Mouse (Mus musculus): ENCODE results near the gene Fam98b. TPM values are rescaled to one million over a fixed set of nuclear protein-coding genes. Genes with fewer than 3 reads are reported as not detected.

The Fam98b gene
- polyA plus RNA-seq, 1 experiment = 7.6 TPM

DNA sequence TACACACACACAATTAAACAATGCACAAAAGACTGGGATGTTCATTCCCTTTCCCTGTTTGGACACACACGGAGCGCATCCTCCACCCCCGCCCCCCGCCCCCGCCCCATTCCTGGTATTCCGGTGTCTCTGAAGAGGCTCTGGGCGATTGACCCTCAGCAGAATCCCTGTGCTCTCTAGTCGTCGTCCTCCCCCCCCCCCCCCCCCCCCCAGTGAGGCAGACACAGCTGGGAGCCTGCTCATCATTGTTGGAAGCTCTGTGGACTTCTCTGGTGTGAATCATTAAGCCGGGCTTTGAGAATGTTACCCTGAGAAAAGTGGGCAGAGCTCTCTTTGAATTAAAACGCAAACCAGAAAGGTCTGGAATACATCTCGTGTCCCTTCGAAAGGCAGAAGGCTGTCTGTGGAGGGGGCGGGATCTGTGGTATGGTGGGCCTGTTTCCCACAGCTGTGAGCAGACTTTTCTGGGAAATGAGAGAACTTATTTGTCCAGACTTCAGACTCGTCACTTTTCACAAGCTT, 31.8 kb upstream of the Fam98b start:
- DNase-seq = no peak
- no peak overlapping the region for H3K27ac ChIP-seq (ENCODE audit: insufficient read depth, low read depth, low read length)
- H3K27me3 ChIP-seq (replicated peaks; ENCODE audit: control insufficient read depth, insufficient read depth, low read length) = no peaks in the 10 kb centered on the region
- H3K4me1 ChIP-seq (ENCODE audit: control insufficient read depth, insufficient read depth, low read length) = no peaks in the 10 kb centered on the region
- 15% methylated on average over 15 of the region's 15 CpGs for WGBS
- no peak overlapping the region for H3K4me3 ChIP-seq (ENCODE audit: insufficient read depth, low read depth, low read length)
- no peaks in the 10 kb centered on the region for H3K36me3 ChIP-seq (ENCODE audit: control insufficient read depth, insufficient read depth, low read length)
- TF ChIP-seq POLR2A (IDR thresholded peaks at IDR 0.05; ENCODE audit: low read depth, low read length) (no peak), CTCF (conservative IDR thresholded peaks at IDR 0.05; ENCODE audit: insufficient read depth, insufficient read length, low read depth, low read length) (no peak)

- 90% methylated on average over 4 of the region's 4 CpGs for WGBS
- Histone ChIP-seq H3K27me3 (replicated peaks; ENCODE audit: control insufficient read depth, insufficient read depth, low read length) (no peaks in the 10 kb centered on the region), H3K27ac (ENCODE audit: insufficient read depth, low read depth, low read length) (no peak overlapping the region), H3K4me1 (ENCODE audit: control insufficient read depth, insufficient read depth, low read length) (no peaks in the 10 kb centered on the region), H3K4me3 (ENCODE audit: insufficient read depth, low read depth, low read length) (no peak overlapping the region), H3K36me3 (ENCODE audit: control insufficient read depth, insufficient read depth, low read length) (no peaks in the 10 kb centered on the region)
- no peak for DNase-seq
- no peak for TF ChIP-seq CTCF (conservative IDR thresholded peaks at IDR 0.05; ENCODE audit: insufficient read depth, insufficient read length, low read depth, low read length)
- TF ChIP-seq POLR2A (IDR thresholded peaks at IDR 0.05; ENCODE audit: low read depth, low read length) = no peak
Observed at GRCm38 (mm10) chr2:117219536-117219935, 30.0 kb upstream of the Fam98b start.

- H3K27ac ChIP-seq (ENCODE audit: insufficient read depth, low read depth, low read length) = no peak overlapping the region
- WGBS = 73% methylated on average over 9 of the region's 9 CpGs
- no peak overlapping the region for H3K4me3 ChIP-seq (ENCODE audit: insufficient read depth, low read depth, low read length)
- DNase-seq = no peak
- no peaks in the 10 kb centered on the region for H3K27me3 ChIP-seq (replicated peaks; ENCODE audit: control insufficient read depth, insufficient read depth, low read length)
- no peaks in the 10 kb centered on the region for H3K36me3 ChIP-seq (ENCODE audit: control insufficient read depth, insufficient read depth, low read length)
- TF ChIP-seq CTCF (conservative IDR thresholded peaks at IDR 0.05; ENCODE audit: insufficient read depth, insufficient read length, low read depth, low read length) (no peak), POLR2A (IDR thresholded peaks at IDR 0.05; ENCODE audit: low read depth, low read length) (no peak)
- H3K4me1 ChIP-seq (ENCODE audit: control insufficient read depth, insufficient read depth, low read length) = no peaks in the 10 kb centered on the region
Observed at GRCm38 (mm10) chr2:117222651-117223050, 26.9 kb upstream of the Fam98b start.

GRCm38 (mm10) chr2:117228601-117229125, 20.9 kb upstream of the Fam98b start:
- TF ChIP-seq POLR2A (IDR thresholded peaks at IDR 0.05; ENCODE audit: low read depth, low read length) (no peak), CTCF (conservative IDR thresholded peaks at IDR 0.05; ENCODE audit: insufficient read depth, insufficient read length, low read depth, low read length) (no peak)
- Histone ChIP-seq H3K27ac (ENCODE audit: insufficient read depth, low read depth, low read length) (no peak overlapping the region), H3K4me3 (ENCODE audit: insufficient read depth, low read depth, low read length) (no peak overlapping the region), H3K27me3 (replicated peaks; ENCODE audit: control insufficient read depth, insufficient read depth, low read length) (no peaks in the 10 kb centered on the region), H3K36me3 (ENCODE audit: control insufficient read depth, insufficient read depth, low read length) (no peaks in the 10 kb centered on the region), H3K4me1 (ENCODE audit: control insufficient read depth, insufficient read depth, low read length) (no peaks in the 10 kb centered on the region; the same call in 1 of the 2 replicates)
- no peak for DNase-seq
- 48% methylated on average over 11 of the region's 11 CpGs for WGBS

DNA sequence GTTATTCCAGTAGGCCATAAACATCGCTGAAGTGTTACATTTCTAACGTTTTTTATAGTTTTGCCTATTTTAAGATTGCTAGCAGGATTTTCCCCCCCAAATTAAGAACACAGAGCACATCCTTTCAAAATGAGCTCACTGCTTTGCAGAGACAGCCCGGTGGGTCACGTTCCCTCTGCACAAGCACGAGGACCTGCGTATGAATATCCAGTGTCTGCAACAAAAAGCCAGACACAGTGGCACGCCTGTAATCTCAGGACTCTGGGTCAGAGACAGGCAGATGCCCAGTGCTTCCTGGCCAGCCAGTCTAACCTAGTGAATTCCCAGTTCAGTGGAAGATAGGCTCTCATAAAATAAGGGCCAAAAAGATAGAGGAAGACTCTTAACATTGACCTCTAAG, 19.3 kb upstream of the Fam98b start:
- H3K27ac ChIP-seq (ENCODE audit: insufficient read depth, low read depth, low read length) = no peak overlapping the region
- no peaks in the 10 kb centered on the region for H3K36me3 ChIP-seq (ENCODE audit: control insufficient read depth, insufficient read depth, low read length)
- 76% methylated on average over 7 of the region's 7 CpGs for WGBS
- H3K4me1 ChIP-seq (ENCODE audit: control insufficient read depth, insufficient read depth, low read length) = no peaks in the 10 kb centered on the region; the same call in 1 of the 2 replicates
- no peak overlapping the region for H3K4me3 ChIP-seq (ENCODE audit: insufficient read depth, low read depth, low read length)
- no peak for DNase-seq
- H3K27me3 ChIP-seq (replicated peaks; ENCODE audit: control insufficient read depth, insufficient read depth, low read length) = no peaks in the 10 kb centered on the region
- TF ChIP-seq POLR2A (IDR thresholded peaks at IDR 0.05; ENCODE audit: low read depth, low read length) = no peak
- TF ChIP-seq CTCF (conservative IDR thresholded peaks at IDR 0.05; ENCODE audit: insufficient read depth, insufficient read length, low read depth, low read length) = no peak

GRCm38 (mm10) chr2:117231257-117231656, 18.3 kb upstream of the Fam98b start:
- DNase-seq = peak; percentile 73
- H3K27me3 ChIP-seq (replicated peaks; ENCODE audit: control insufficient read depth, insufficient read depth, low read length) = no peaks in the 10 kb centered on the region
- H3K27ac ChIP-seq (ENCODE audit: insufficient read depth, low read depth, low read length) = no peak overlapping the region
- H3K36me3 ChIP-seq (ENCODE audit: control insufficient read depth, insufficient read depth, low read length) = no peaks in the 10 kb centered on the region
- no peaks in the 10 kb centered on the region; the same call in 1 of the 2 replicates for H3K4me1 ChIP-seq (ENCODE audit: control insufficient read depth, insufficient read depth, low read length)
- H3K4me3 ChIP-seq (ENCODE audit: insufficient read depth, low read depth, low read length) = no peak overlapping the region
- 7% methylated on average over 13 of the region's 13 CpGs for WGBS
- TF ChIP-seq POLR2A (IDR thresholded peaks at IDR 0.05; ENCODE audit: low read depth, low read length) = no peak
- peak; percentile 89 for TF ChIP-seq CTCF (conservative IDR thresholded peaks at IDR 0.05; ENCODE audit: insufficient read depth, insufficient read length, low read depth, low read length)

DNA sequence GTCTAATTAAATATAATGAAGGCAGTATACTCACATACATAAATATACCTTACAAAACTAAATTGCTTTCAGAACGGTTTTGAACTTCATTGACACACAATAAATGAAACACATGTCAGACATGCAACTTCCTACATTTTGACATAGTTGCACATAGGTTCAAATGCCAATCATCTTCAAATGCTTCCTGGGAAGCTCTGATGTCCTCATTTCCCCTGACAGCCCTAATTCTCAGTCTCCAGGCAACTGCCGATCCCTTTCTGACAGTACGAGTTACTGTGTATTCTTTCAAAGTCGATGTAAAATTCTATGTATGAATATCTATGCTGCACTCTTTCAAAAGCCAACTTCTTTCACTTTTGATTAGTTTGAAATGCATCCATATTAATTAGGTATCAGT, 7.6 kb upstream of the Fam98b start:
- DNase-seq = no peak
- H3K4me3 ChIP-seq (ENCODE audit: insufficient read depth, low read depth, low read length) = no peak overlapping the region
- H3K36me3 ChIP-seq (ENCODE audit: control insufficient read depth, insufficient read depth, low read length) = no peaks in the 10 kb centered on the region
- no peaks in the 10 kb centered on the region for H3K4me1 ChIP-seq (ENCODE audit: control insufficient read depth, insufficient read depth, low read length)
- 75% methylated on average over 4 of the region's 4 CpGs for WGBS
- TF ChIP-seq POLR2A (IDR thresholded peaks at IDR 0.05; ENCODE audit: low read depth, low read length) (no peak), CTCF (conservative IDR thresholded peaks at IDR 0.05; ENCODE audit: insufficient read depth, insufficient read length, low read depth, low read length) (no peak)
- H3K27ac ChIP-seq (ENCODE audit: insufficient read depth, low read depth, low read length) = no peak overlapping the region
- H3K27me3 ChIP-seq (replicated peaks; ENCODE audit: control insufficient read depth, insufficient read depth, low read length) = no peaks in the 10 kb centered on the region

All from kidney, adult 2 months (tissue).